In the genomic region with DNA sequence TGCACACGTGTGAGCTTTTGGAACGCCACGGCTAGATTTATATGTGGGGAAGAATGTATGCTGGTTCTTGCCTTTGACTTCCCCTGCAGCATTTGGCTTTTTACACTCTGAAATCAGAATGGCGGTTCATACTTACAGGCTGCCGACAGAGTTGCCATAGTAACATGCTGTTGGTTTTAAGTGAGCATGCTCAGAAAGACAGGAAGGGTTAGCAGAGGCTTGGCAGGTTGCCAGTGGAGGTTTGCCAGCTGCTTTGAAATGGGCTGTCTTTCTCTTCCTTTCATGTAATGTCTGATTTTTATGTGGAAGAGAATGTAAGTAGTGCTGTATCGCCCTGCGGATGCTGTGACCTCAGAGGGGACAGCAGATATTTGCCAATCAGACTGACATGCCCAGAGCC, we compare ENCODE assay signal across 8 mouse cellular contexts. TPM values are rescaled to one million over a fixed set of nuclear protein-coding genes. Genes with fewer than 3 reads are reported as not detected.
A peak's percentile ranks its signal among the peaks of the same experiment; 100 is the strongest.
DNase-seq lines count a peak whose midpoint lies in the region; ATAC-seq and TF ChIP-seq lines count a peak whose summit lies in the region.

No protein-coding gene starts in this region.

- no peaks in the 10 kb centered on the region for H3K27me3 ChIP-seq in forebrain, embryonic 15.5 days
- no peaks in the 10 kb centered on the region for H3K27me3 ChIP-seq in liver, embryonic 14.5 days (ENCODE audit: control insufficient read depth, insufficient read depth, low read length)
- H3K27me3 ChIP-seq in stomach, embryonic 15.5 days (replicated peaks), result no peaks in the 10 kb centered on the region

- TF ChIP-seq CTCF in liver, embryonic 14.5 days (IDR thresholded peaks at IDR 0.05; ENCODE audit: low read depth), result no peak

- peaks cover 9% of the 10 kb centered on the region for H3K36me3 ChIP-seq in forebrain, embryonic 15.5 days
- H3K36me3 ChIP-seq in liver, embryonic 14.5 days (replicated peaks; ENCODE audit: control insufficient read depth, insufficient read depth, low read depth), result peaks cover 13% of the 10 kb centered on the region
- H3K36me3 ChIP-seq in stomach, embryonic 15.5 days, result peaks cover 13% of the 10 kb centered on the region

- peaks cover 40% of the 10 kb centered on the region for H3K4me1 ChIP-seq in forebrain, embryonic 15.5 days
- peaks cover 6 to 13% of the 10 kb centered on the region in 2 experiments for H3K4me1 ChIP-seq in liver, embryonic 14.5 days (replicated peaks; ENCODE audit: control insufficient read depth in 2 of 2, insufficient read depth in 2 of 2, low read length in 1 of 2)
- H3K4me1 ChIP-seq in stomach, embryonic 15.5 days, result no peaks in the 10 kb centered on the region

- no peaks in the 10 kb centered on the region for H3K9me3 ChIP-seq in forebrain, embryonic 15.5 days
- H3K9me3 ChIP-seq in liver, embryonic 14.5 days (ENCODE audit: control insufficient read depth, low read length), result no peaks in the 10 kb centered on the region
- H3K9me3 ChIP-seq in stomach, embryonic 15.5 days, result no peaks in the 10 kb centered on the region

- peak overlapping the region; percentile 68 for H3K4me2 ChIP-seq in forebrain, embryonic 15.5 days (replicated peaks)
- no peak overlapping the region for H3K4me2 ChIP-seq in liver, embryonic 14.5 days (ENCODE audit: low read depth)
- H3K4me2 ChIP-seq in stomach, embryonic 15.5 days, result peak overlapping the region; percentile 43

- peak overlapping the region; percentile 58 for H3K9ac ChIP-seq in forebrain, embryonic 15.5 days (replicated peaks)
- H3K9ac ChIP-seq in liver, embryonic 14.5 days (replicated peaks), result no peak overlapping the region
- H3K9ac ChIP-seq in stomach, embryonic 15.5 days, result no peak overlapping the region

- WGBS in forebrain, embryonic 15.5 days, result under 1% methylated on average over 7 of the region's 7 CpGs
- WGBS in liver, embryonic 14.5 days (ENCODE audit: insufficient replicate concordance), result 53% methylated on average over 7 of the region's 7 CpGs
- WGBS in stomach, embryonic 15.5 days, result 11% methylated on average over 7 of the region's 7 CpGs

- peak; percentile 97 for DNase-seq in CD4-positive, CD25-positive, alpha-beta regulatory T cell, adult 2 months (ENCODE audit: low read depth, low spot score)
- DNase-seq in c-Kit-positive CD71-positive TER-119-negative erythroid progenitor cells, embryonic 14.5 days (ENCODE audit: low read depth), result peak; percentile 28
- peak; percentile 92 to 95 for DNase-seq in heart, postnatal 14 days
- peak; percentile 98 for DNase-seq in kidney, postnatal 4 days
- peak; percentile 35 to 50 (median 42) for DNase-seq in liver, embryonic 14.5 days (ENCODE audit: low read depth in 3 of 3, low spot score in 3 of 3)
- peak; percentile 53 for DNase-seq in neural tube, embryonic 10.5 days (ENCODE audit: extremely low spot score, low spot score)

- peak overlapping the region; percentile 96 for H3K27ac ChIP-seq in forebrain, embryonic 15.5 days (replicated peaks)
- no peak overlapping the region for H3K27ac ChIP-seq in liver, embryonic 14.5 days
- H3K27ac ChIP-seq in stomach, embryonic 15.5 days, result peak overlapping the region; percentile 72

- peak; percentile 94 for ATAC-seq in forebrain, embryonic 15.5 days (replicated peaks)
- ATAC-seq in liver, embryonic 14.5 days (ENCODE audit: insufficient read depth), result 0 out of 2 replicates have a peak, but pooled peaks have one; percentile 13
- peak; percentile 77 for ATAC-seq in stomach, embryonic 15.5 days (ENCODE audit: insufficient read depth, low FRiP score, low read depth)

- TF ChIP-seq EP300 in liver, embryonic 14.5 days (IDR thresholded peaks at IDR 0.05; ENCODE audit: low read depth), result no peak

- intact Hi-C loops in heart, postnatal 14 days (cut with DNase I), result no loop called here

- H3K4me3 ChIP-seq in forebrain, embryonic 15.5 days, result peak overlapping the region; percentile 47
- no peak overlapping the region for H3K4me3 ChIP-seq in liver, embryonic 14.5 days (ENCODE audit: insufficient read depth in 1 of 2, low read depth in 2 of 2, low read length in 2 of 2)
- peak overlapping the region; percentile 26 for H3K4me3 ChIP-seq in stomach, embryonic 15.5 days (replicated peaks)

RNA-seq across cellular contexts. Expression of a gene that starts 32.3 kb away (rescaled TPM):
- polyA plus RNA-seq in forebrain, embryonic 15.5 days (2015; fragmentation: Nextera tagmentation; extraction: Ambion mirVana), result 50.3 and 57.1 TPM in 2 replicates
- 10 to 100 TPM; 16.9 TPM for total RNA-seq in heart, postnatal 14 days (2021)
- polyA plus RNA-seq in liver, embryonic 14.5 days (2012; rRNA removed), result 2.3 and 4.6 TPM in 2 replicates
- polyA plus RNA-seq in liver, embryonic 14.5 days (2014; fragmentation: Nextera tagmentation; extraction: Ambion mirVana), result 17.7 and 19.7 TPM in 2 replicates
- polyA plus RNA-seq in stomach, embryonic 15.5 days (2015; fragmentation: Nextera tagmentation; extraction: Ambion mirVana), result 37.1 and 37.8 TPM in 2 replicates

Comparison
In these comparisons a context has a peak if more than half of its experiments do, and no peak if none do; other contexts are left out.
1. DNase-seq: peak in every context shown above with its lines; median percentile 98 in kidney, postnatal 4 days; 97 in CD4-positive, CD25-positive, alpha-beta regulatory T cell, adult 2 months; 94 in heart, postnatal 14 days; 53 in neural tube, embryonic 10.5 days; 42 in liver, embryonic 14.5 days; 28 in c-Kit-positive CD71-positive TER-119-negative erythroid progenitor cells, embryonic 14.5 days.
2. ATAC-seq: peak in every context shown above with its lines; median percentile 94 in forebrain, embryonic 15.5 days; 77 in stomach, embryonic 15.5 days; 13 in liver, embryonic 14.5 days.
3. H3K4me3 ChIP-seq: peak in forebrain, embryonic 15.5 days (single experiment) and stomach, embryonic 15.5 days (single experiment); none in liver, embryonic 14.5 days (0 of 2).